Mouse (Mus musculus): ENCODE data around the gene Xrra1. TPM values are rescaled to one million over a fixed set of nuclear protein-coding genes. Genes with fewer than 3 reads are reported as not detected.

Xrra1 gene
- total and polyA plus RNA-seq, 3 experiments, result 0.58 to 1.2 TPM; not detected in 1

- Histone ChIP-seq H3K4me3 (ENCODE audit: control insufficient read depth in 1 of 2, insufficient read depth in 1 of 2, low read depth in 2 of 2, low read length in 2 of 2) (no peak overlapping the region), H3K27ac (ENCODE audit: control insufficient read depth, low read depth, low read length) (no peak overlapping the region), H3K27me3 (ENCODE audit: control insufficient read depth in 1 of 2, insufficient read depth in 2 of 2, low read length in 2 of 2) (no peaks in the 10 kb centered on the region), H3K36me3 (ENCODE audit: control insufficient read depth in 1 of 2, insufficient read depth in 2 of 2, low read length in 2 of 2) (peaks cover 0 to 2% of the 10 kb centered on the region in 2 experiments; a peak in 2 of 4 replicates), H3K4me1 (ENCODE audit: control insufficient read depth in 1 of 2, insufficient read depth in 2 of 2, low read length in 2 of 2) (no peaks in the 10 kb centered on the region), H3K79me2 (ENCODE audit: control insufficient read depth, insufficient read depth, low read length, poor library complexity) (no peaks in the 10 kb centered on the region), H3K9ac (ENCODE audit: control insufficient read depth, low read depth, low read length, poor library complexity, severe bottlenecking) (no peak overlapping the region), H3K9me3 (replicated peaks; ENCODE audit: insufficient read depth, low read length) (no peaks in the 10 kb centered on the region)
- TF ChIP-seq ZNF384 (IDR thresholded peaks at IDR 0.05; ENCODE audit: low read depth, low read length), result no peak
- TF ChIP-seq POLR2AphosphoS2 (IDR thresholded peaks at IDR 0.05; ENCODE audit: low read length), result no peak
- no peak for TF ChIP-seq TCF12 (IDR thresholded peaks at IDR 0.05; ENCODE audit: low read depth, low read length)
- TF ChIP-seq USF1 (IDR thresholded peaks at IDR 0.05; ENCODE audit: low read depth, low read length), result no peak
- no peak for TF ChIP-seq ZC3H11A (IDR thresholded peaks at IDR 0.05; ENCODE audit: low read depth, low read length)
- TF ChIP-seq RCOR1 (IDR thresholded peaks at IDR 0.05; ENCODE audit: low read depth, low read length), result no peak
- no peak for TF ChIP-seq CHD1 (IDR thresholded peaks at IDR 0.05; ENCODE audit: low read depth, low read length)
- no peak for TF ChIP-seq RAD21 (IDR thresholded peaks at IDR 0.05; ENCODE audit: low read depth, low read length)
- TF ChIP-seq MYB (IDR thresholded peaks at IDR 0.05; ENCODE audit: low read depth, low read length), result no peak
- TF ChIP-seq CTCF (IDR thresholded peaks at IDR 0.05 in 2 of 3, conservative IDR thresholded peaks at IDR 0.05 in 1 of 3; ENCODE audit: control insufficient read depth in 1 of 3, insufficient read depth in 1 of 3, low read depth in 2 of 3, low read length in 3 of 3, poor library complexity in 1 of 3, severe bottlenecking in 1 of 3), result no peak
- no peak for TF ChIP-seq MAZ (IDR thresholded peaks at IDR 0.05; ENCODE audit: low read depth, low read length)
- no peak for TF ChIP-seq ELF1 (IDR thresholded peaks at IDR 0.05; ENCODE audit: low read depth, low read length)
- no peak for TF ChIP-seq MYC (IDR thresholded peaks at IDR 0.05; ENCODE audit: low read depth, low read length)
- no peak for TF ChIP-seq TBP (IDR thresholded peaks at IDR 0.05; ENCODE audit: low read depth, low read length)
- TF ChIP-seq ETS1 (IDR thresholded peaks at IDR 0.05; ENCODE audit: low read depth, low read length), result no peak
- no peak for TF ChIP-seq NELFE (IDR thresholded peaks at IDR 0.05; ENCODE audit: low read depth, low read length)
- TF ChIP-seq E2F4 (IDR thresholded peaks at IDR 0.05; ENCODE audit: borderline replicate concordance, low read depth, low read length), result no peak
- TF ChIP-seq MEF2A (IDR thresholded peaks at IDR 0.05; ENCODE audit: extremely low read depth, insufficient replicate concordance, low read depth, low read length, poor library complexity, severe bottlenecking), result no peak
- DNase-seq (ENCODE audit: low read depth, low spot score), result no peak
Observed at GRCm38 (mm10) chr7:99945939-99946338, 87.0 kb downstream of the Xrra1 start.

GRCm38 (mm10) chr7:99946356-99946755 is 87.4 kb downstream of the Xrra1 start:
- Histone ChIP-seq H3K9me3 (replicated peaks; ENCODE audit: insufficient read depth, low read length) (no peaks in the 10 kb centered on the region), H3K27me3 (ENCODE audit: control insufficient read depth in 1 of 2, insufficient read depth in 2 of 2, low read length in 2 of 2) (no peaks in the 10 kb centered on the region), H3K9ac (ENCODE audit: control insufficient read depth, low read depth, low read length, poor library complexity, severe bottlenecking) (no peak overlapping the region), H3K79me2 (ENCODE audit: control insufficient read depth, insufficient read depth, low read length, poor library complexity) (no peaks in the 10 kb centered on the region), H3K36me3 (ENCODE audit: control insufficient read depth in 1 of 2, insufficient read depth in 2 of 2, low read length in 2 of 2) (no peaks in the 10 kb centered on the region; a peak in 1 of 4 replicates), H3K4me1 (ENCODE audit: control insufficient read depth in 1 of 2, insufficient read depth in 2 of 2, low read length in 2 of 2) (no peaks in the 10 kb centered on the region), H3K4me3 (ENCODE audit: control insufficient read depth in 1 of 2, insufficient read depth in 1 of 2, low read depth in 2 of 2, low read length in 2 of 2) (no peak overlapping the region), H3K27ac (ENCODE audit: control insufficient read depth, low read depth, low read length) (no peak overlapping the region)
- no peak for TF ChIP-seq MAFK (IDR thresholded peaks at IDR 0.05; ENCODE audit: borderline replicate concordance, low read depth, low read length)
- no peak for TF ChIP-seq ELF1 (IDR thresholded peaks at IDR 0.05; ENCODE audit: low read depth, low read length)
- no peak for TF ChIP-seq CHD2 (IDR thresholded peaks at IDR 0.05; ENCODE audit: low read length)
- TF ChIP-seq TAL1 (IDR thresholded peaks at IDR 0.05; ENCODE audit: low read length), result no peak
- DNase-seq (ENCODE audit: low read depth, low spot score), result no peak

All from MEL (cell line).